Mouse (Mus musculus): ENCODE data around the gene Lmbrd2. TPM values are rescaled to one million over a fixed set of nuclear protein-coding genes. Genes with fewer than 3 reads are reported as not detected.
"Not testable (repeated sequence)": the region's sequence is repeated elsewhere in the genome, so short reads cannot be mapped to it uniquely, and the experiment has no call there.

Lmbrd2 gene
- polyA plus RNA-seq, 1 experiment from 2014 or later = 8.7 TPM

- Histone ChIP-seq H3K9ac (ENCODE audit: low read depth, low read length) (no peak overlapping the region), H3K27ac (ENCODE audit: low read depth, low read length) (no peak overlapping the region), H3K4me1 (replicated peaks; ENCODE audit: control insufficient read depth, insufficient read depth, low read length) (no peaks in the 10 kb centered on the region), H3K9me3 (ENCODE audit: control insufficient read depth, low read length) (no peaks in the 10 kb centered on the region), H3K4me3 (ENCODE audit: low read depth, low read length) (no peak overlapping the region), H3K4me2 (replicated peaks; ENCODE audit: low read depth, low read length) (no peak overlapping the region), H3K36me3 (ENCODE audit: control insufficient read depth, insufficient read depth, low read length) (no peaks in the 10 kb centered on the region), H3K27me3 (ENCODE audit: control insufficient read depth, insufficient read depth, low read length) (no peaks in the 10 kb centered on the region)
- WGBS = 64% methylated on average over 6 of the region's 6 CpGs
- ATAC-seq (ENCODE audit: low FRiP score) = 0 out of 2 replicates have a peak, but pooled peaks have one; percentile 40
- DNase-seq (ENCODE audit: low spot score) = peak; percentile 11
These were observed 23.8 kb downstream of the Lmbrd2 start for GRCm38 (mm10) chr15:9164125-9164524.

- no peaks in the 10 kb centered on the region for H3K4me1 ChIP-seq (replicated peaks; ENCODE audit: control insufficient read depth, insufficient read depth, low read length)
- no peak overlapping the region for H3K27ac ChIP-seq (ENCODE audit: low read depth, low read length)
- 97% methylated on average over 3 of the region's 3 CpGs for WGBS
- no peak overlapping the region for H3K4me2 ChIP-seq (replicated peaks; ENCODE audit: low read depth, low read length)
- DNase-seq (ENCODE audit: low spot score) (no peak), ATAC-seq (ENCODE audit: low FRiP score) (no peak)
- H3K4me3 ChIP-seq (ENCODE audit: low read depth, low read length) = no peak overlapping the region
- H3K36me3 ChIP-seq (ENCODE audit: control insufficient read depth, insufficient read depth, low read length) = 0 out of 2 replicates have a peak, but pooled peaks cover 2% of the 10 kb centered on the region
- no peaks in the 10 kb centered on the region for H3K27me3 ChIP-seq (ENCODE audit: control insufficient read depth, insufficient read depth, low read length)
- no peaks in the 10 kb centered on the region for H3K9me3 ChIP-seq (ENCODE audit: control insufficient read depth, low read length)
- no peak overlapping the region for H3K9ac ChIP-seq (ENCODE audit: low read depth, low read length)
These were observed 36.7 kb downstream of the Lmbrd2 start for GRCm38 (mm10) chr15:9177038-9177437.

- H3K4me3 ChIP-seq (ENCODE audit: low read depth, low read length) = no peak overlapping the region
- WGBS = 94% methylated on average over 5 of the region's 5 CpGs
- no peaks in the 10 kb centered on the region for H3K36me3 ChIP-seq (ENCODE audit: control insufficient read depth, insufficient read depth, low read length)
- H3K27me3 ChIP-seq (ENCODE audit: control insufficient read depth, insufficient read depth, low read length) = no peaks in the 10 kb centered on the region
- H3K27ac ChIP-seq (ENCODE audit: low read depth, low read length) = no peak overlapping the region
- H3K4me1 ChIP-seq (replicated peaks; ENCODE audit: control insufficient read depth, insufficient read depth, low read length) = no peaks in the 10 kb centered on the region
- H3K4me2 ChIP-seq (replicated peaks; ENCODE audit: low read depth, low read length) = no peak overlapping the region
- ATAC-seq (ENCODE audit: low FRiP score) (no peak), DNase-seq (ENCODE audit: low spot score) (no peak)
- H3K9me3 ChIP-seq (ENCODE audit: control insufficient read depth, low read length) = no peaks in the 10 kb centered on the region
- no peak overlapping the region for H3K9ac ChIP-seq (ENCODE audit: low read depth, low read length)
These were observed 43.6 kb downstream of the Lmbrd2 start for GRCm38 (mm10) chr15:9183995-9184394.

- no peak overlapping the region for H3K4me3 ChIP-seq (ENCODE audit: low read depth, low read length)
- H3K4me2 ChIP-seq (replicated peaks; ENCODE audit: low read depth, low read length) = no peak overlapping the region
- H3K9ac ChIP-seq (ENCODE audit: low read depth, low read length) = no peak overlapping the region
- no peaks in the 10 kb centered on the region for H3K9me3 ChIP-seq (ENCODE audit: control insufficient read depth, low read length)
- H3K27me3 ChIP-seq (ENCODE audit: control insufficient read depth, insufficient read depth, low read length) = no peaks in the 10 kb centered on the region
- ATAC-seq (ENCODE audit: low FRiP score) (no peak), DNase-seq (ENCODE audit: low spot score) (no peak)
- no peak overlapping the region for H3K27ac ChIP-seq (ENCODE audit: low read depth, low read length)
- no peaks in the 10 kb centered on the region for H3K4me1 ChIP-seq (replicated peaks; ENCODE audit: control insufficient read depth, insufficient read depth, low read length)
- H3K36me3 ChIP-seq (ENCODE audit: control insufficient read depth, insufficient read depth, low read length) = 0 out of 2 replicates have a peak, but pooled peaks cover 2% of the 10 kb centered on the region
- WGBS = 85% methylated on average over 2 of the region's 2 CpGs
These were observed 49.4 kb downstream of the Lmbrd2 start for GRCm38 (mm10) chr15:9189796-9190195.

- H3K9me3 ChIP-seq (ENCODE audit: control insufficient read depth, low read length); H3K4me3 ChIP-seq (ENCODE audit: low read depth, low read length); H3K36me3 ChIP-seq (ENCODE audit: control insufficient read depth, insufficient read depth, low read length); H3K27ac ChIP-seq (ENCODE audit: low read depth, low read length); H3K4me2 ChIP-seq (replicated peaks; ENCODE audit: low read depth, low read length); H3K4me1 ChIP-seq (replicated peaks; ENCODE audit: control insufficient read depth, insufficient read depth, low read length); H3K27me3 ChIP-seq (ENCODE audit: control insufficient read depth, insufficient read depth, low read length); DNase-seq (ENCODE audit: low spot score); ATAC-seq (ENCODE audit: low FRiP score); H3K9ac ChIP-seq (ENCODE audit: low read depth, low read length): not testable (repeated sequence)
These were observed 52.3 kb downstream of the Lmbrd2 start for GRCm38 (mm10) chr15:9192685-9193084.

GRCm38 (mm10) chr15:9198421-9198820 lies 58.1 kb downstream of the Lmbrd2 start:
- ATAC-seq (ENCODE audit: low FRiP score) = no peak
- Histone ChIP-seq H3K4me3 (ENCODE audit: low read depth, low read length) (no peak overlapping the region), H3K4me2 (replicated peaks; ENCODE audit: low read depth, low read length) (no peak overlapping the region), H3K27ac (ENCODE audit: low read depth, low read length) (no peak overlapping the region), H3K36me3 (ENCODE audit: control insufficient read depth, insufficient read depth, low read length) (0 out of 2 replicates have a peak, but pooled peaks cover 3% of the 10 kb centered on the region), H3K4me1 (replicated peaks; ENCODE audit: control insufficient read depth, insufficient read depth, low read length) (no peaks in the 10 kb centered on the region), H3K27me3 (ENCODE audit: control insufficient read depth, insufficient read depth, low read length) (no peaks in the 10 kb centered on the region), H3K9me3 (ENCODE audit: control insufficient read depth, low read length) (no peaks in the 10 kb centered on the region), H3K9ac (ENCODE audit: low read depth, low read length) (no peak overlapping the region)
- DNase-seq (ENCODE audit: low spot score) = no peak
- WGBS = 64% methylated on average over 6 of the region's 6 CpGs

GRCm38 (mm10) chr15:9211891-9212290 lies 71.5 kb downstream of the Lmbrd2 start:
- no peak overlapping the region for H3K9ac ChIP-seq (ENCODE audit: low read depth, low read length)
- H3K27me3 ChIP-seq (ENCODE audit: control insufficient read depth, insufficient read depth, low read length) = no peaks in the 10 kb centered on the region
- H3K4me2 ChIP-seq (replicated peaks; ENCODE audit: low read depth, low read length) = no peak overlapping the region
- H3K27ac ChIP-seq (ENCODE audit: low read depth, low read length) = no peak overlapping the region
- H3K4me3 ChIP-seq (ENCODE audit: low read depth, low read length) = no peak overlapping the region
- no peaks in the 10 kb centered on the region for H3K4me1 ChIP-seq (replicated peaks; ENCODE audit: control insufficient read depth, insufficient read depth, low read length)
- H3K9me3 ChIP-seq (ENCODE audit: control insufficient read depth, low read length) = no peaks in the 10 kb centered on the region
- ATAC-seq (ENCODE audit: low FRiP score) = no peak
- no peak for DNase-seq (ENCODE audit: low spot score)
- no peaks in the 10 kb centered on the region for H3K36me3 ChIP-seq (ENCODE audit: control insufficient read depth, insufficient read depth, low read length)

GRCm38 (mm10) chr15:9213026-9213425 lies 72.7 kb downstream of the Lmbrd2 start:
- 73% methylated on average over 3 of the region's 3 CpGs for WGBS
- not testable (repeated sequence) for H3K4me3 ChIP-seq (ENCODE audit: low read depth, low read length); H3K9ac ChIP-seq (ENCODE audit: low read depth, low read length); H3K27ac ChIP-seq (ENCODE audit: low read depth, low read length); H3K36me3 ChIP-seq (ENCODE audit: control insufficient read depth, insufficient read depth, low read length); H3K4me2 ChIP-seq (replicated peaks; ENCODE audit: low read depth, low read length); DNase-seq (ENCODE audit: low spot score); H3K27me3 ChIP-seq (ENCODE audit: control insufficient read depth, insufficient read depth, low read length); ATAC-seq (ENCODE audit: low FRiP score); H3K9me3 ChIP-seq (ENCODE audit: control insufficient read depth, low read length); H3K4me1 ChIP-seq (replicated peaks; ENCODE audit: control insufficient read depth, insufficient read depth, low read length)

GRCm38 (mm10) chr15:9213431-9213830 lies 73.1 kb downstream of the Lmbrd2 start:
- 96% methylated on average over 7 of the region's 7 CpGs for WGBS
- ATAC-seq (ENCODE audit: low FRiP score); H3K9ac ChIP-seq (ENCODE audit: low read depth, low read length); H3K27me3 ChIP-seq (ENCODE audit: control insufficient read depth, insufficient read depth, low read length); H3K36me3 ChIP-seq (ENCODE audit: control insufficient read depth, insufficient read depth, low read length); H3K9me3 ChIP-seq (ENCODE audit: control insufficient read depth, low read length); H3K4me2 ChIP-seq (replicated peaks; ENCODE audit: low read depth, low read length); H3K4me3 ChIP-seq (ENCODE audit: low read depth, low read length); DNase-seq (ENCODE audit: low spot score); H3K4me1 ChIP-seq (replicated peaks; ENCODE audit: control insufficient read depth, insufficient read depth, low read length); H3K27ac ChIP-seq (ENCODE audit: low read depth, low read length): not testable (repeated sequence)
